Mouse (Mus musculus) kidney, postnatal 25 days (tissue): Measurements from ENCODE around the gene Trpc2.
"Not testable (repeated sequence)": the region's sequence is repeated elsewhere in the genome, so short reads cannot be mapped to it uniquely, and the experiment has no call there.

Experiments used
- DNase-seq, 2 experiments: peaks; one replicate each; pipeline ENCODE4 v3.0.0; 2021; ENCODE audit warnings: mixed read lengths in 2 of 2

Trpc2 gene

GRCm38 (mm10) chr7:102082816-102083215 lies at the start of gene Trpc2:
Gene Trpc2 (plus strand): TSS chr7:102083116.
- no peak for DNase-seq

- DNase-seq = peak in 1 of 2 experiments; percentile 27
Observed at GRCm38 (mm10) chr7:102034904-102035303, 48.0 kb upstream of the Trpc2 start.

- no peak for DNase-seq
Observed at GRCm38 (mm10) chr7:102035534-102035933, 47.4 kb upstream of the Trpc2 start.

GRCm38 (mm10) chr7:102037318-102037717 lies 45.6 kb upstream of the Trpc2 start:
- DNase-seq = no peak

- peak in 1 of 2 experiments; percentile 42 for DNase-seq
Observed at GRCm38 (mm10) chr7:102042314-102042713, 40.6 kb upstream of the Trpc2 start.

GRCm38 (mm10) chr7:102048524-102048923 lies 34.4 kb upstream of the Trpc2 start:
- DNase-seq = not testable (repeated sequence)

- DNase-seq = no peak
Observed at GRCm38 (mm10) chr7:102061353-102061752, 21.6 kb upstream of the Trpc2 start.

- DNase-seq = no peak
Observed at GRCm38 (mm10) chr7:102062203-102062602, 20.7 kb upstream of the Trpc2 start.

- no peak for DNase-seq
Observed at GRCm38 (mm10) chr7:102063891-102064290, 19.0 kb upstream of the Trpc2 start.

GRCm38 (mm10) chr7:102064655-102065045 lies 18.3 kb upstream of the Trpc2 start:
- no peak for DNase-seq

GRCm38 (mm10) chr7:102065046-102065891 lies 17.6 kb upstream of the Trpc2 start, which contains the start of the genes Rnf121, Xndc1 and Xntrpc:
Gene Rnf121 (minus strand): TSS chr7:102065469.
Gene Xndc1 (plus strand): TSS chr7:102065511.
Gene Xntrpc (plus strand): TSS chr7:102065713.
- peak; percentile 92 to 97 for DNase-seq

GRCm38 (mm10) chr7:102066363-102066762 lies 16.6 kb upstream of the Trpc2 start:
- DNase-seq = no peak

GRCm38 (mm10) chr7:102076714-102077296 lies 6.1 kb upstream of the Trpc2 start:
- no peak for DNase-seq

GRCm38 (mm10) chr7:102078517-102078916 lies 4.4 kb upstream of the Trpc2 start:
- peak in 1 of 2 experiments; percentile 55 for DNase-seq

- no peak for DNase-seq
Observed at GRCm38 (mm10) chr7:102080311-102080710, 2.6 kb upstream of the Trpc2 start.

- no peak for DNase-seq
Observed at GRCm38 (mm10) chr7:102081784-102082183, 1.1 kb upstream of the Trpc2 start.

- DNase-seq = no peak
Observed at GRCm38 (mm10) chr7:102084041-102084696, 1.3 kb downstream of the Trpc2 start.

GRCm38 (mm10) chr7:102087336-102087735 lies 4.4 kb downstream of the Trpc2 start:
- peak in 1 of 2 experiments; percentile 17 for DNase-seq

- DNase-seq = peak in 1 of 2 experiments; percentile 39
Observed at GRCm38 (mm10) chr7:102099760-102100661, 17.1 kb downstream of the Trpc2 start.

- no peak for DNase-seq
Observed at GRCm38 (mm10) chr7:102100868-102101267, 18.0 kb downstream of the Trpc2 start.

GRCm38 (mm10) chr7:102101487-102101886 lies 18.6 kb downstream of the Trpc2 start, which contains the start of gene Art1:
Gene Art1 (plus strand): TSS chr7:102101743.
- no peak for DNase-seq

GRCm38 (mm10) chr7:102102241-102102640 lies 19.3 kb downstream of the Trpc2 start:
- DNase-seq = no peak
